Mouse (Mus musculus) urinary bladder, postnatal 25 days (tissue): ENCODE results near the gene Pacsin1.

Experiments
- DNase-seq: peaks from one replicate; pipeline ENCODE4 v3.0.0; 2022; ENCODE audit warnings: low spot score

The Pacsin1 gene

GRCm38 (mm10) chr17:27678924-27679813 lies 23.9 kb downstream of the Pacsin1 start:
- DNase-seq = no peak

DNA sequence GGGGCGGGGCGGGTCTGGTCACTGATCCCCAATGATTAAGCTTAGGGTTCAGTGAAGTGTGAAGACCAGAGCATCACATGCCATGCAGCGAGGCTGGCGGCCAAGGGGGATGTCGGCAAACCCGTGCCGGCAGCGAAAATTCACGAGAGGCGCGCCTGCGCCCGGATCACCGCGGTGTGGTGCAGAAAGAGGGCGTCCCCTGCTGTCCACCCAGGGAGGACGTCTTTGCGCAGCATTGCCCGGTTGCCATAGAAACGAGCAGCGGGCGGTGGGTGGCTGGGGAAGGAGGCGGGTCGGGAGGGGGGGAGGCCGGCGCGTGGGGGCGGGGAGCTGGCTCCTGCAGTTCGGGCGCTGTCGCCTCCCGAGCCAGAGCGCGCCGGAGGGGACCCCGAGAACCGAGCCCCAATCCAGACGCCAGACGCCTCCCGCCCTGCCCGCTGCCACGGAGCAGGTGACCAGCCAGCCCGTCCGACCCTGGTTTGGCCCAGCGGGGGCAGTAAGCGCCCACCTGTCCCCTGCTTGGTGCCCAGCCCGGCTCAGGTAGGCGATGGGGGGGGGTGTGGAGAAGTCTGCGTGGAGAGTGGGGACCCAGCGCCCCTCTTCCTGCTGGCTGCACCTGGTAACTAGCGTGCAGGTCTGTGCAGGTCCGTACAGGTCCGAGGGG lies 29.7 kb downstream of the Pacsin1 start:
- DNase-seq = peak; percentile 15

DNA sequence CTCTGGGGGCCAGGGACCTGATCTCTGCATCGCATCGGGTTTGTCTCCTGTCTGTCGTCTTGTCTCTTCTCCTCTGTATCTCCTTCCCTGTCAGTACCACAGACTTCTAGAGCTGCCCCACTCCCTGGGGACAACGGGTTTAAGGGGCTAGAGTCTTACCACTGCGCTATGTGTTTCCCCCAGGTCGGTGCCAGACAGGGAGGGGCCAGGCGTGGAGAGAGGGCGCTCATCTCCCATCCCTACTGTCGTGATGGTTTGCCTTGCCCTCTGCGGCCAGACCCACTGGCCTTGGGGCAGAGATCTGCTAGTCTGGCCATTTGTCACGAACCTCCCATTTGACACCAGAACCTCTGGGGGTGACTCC lies 30.2 kb downstream of the Pacsin1 start:
- DNase-seq = no peak

DNA sequence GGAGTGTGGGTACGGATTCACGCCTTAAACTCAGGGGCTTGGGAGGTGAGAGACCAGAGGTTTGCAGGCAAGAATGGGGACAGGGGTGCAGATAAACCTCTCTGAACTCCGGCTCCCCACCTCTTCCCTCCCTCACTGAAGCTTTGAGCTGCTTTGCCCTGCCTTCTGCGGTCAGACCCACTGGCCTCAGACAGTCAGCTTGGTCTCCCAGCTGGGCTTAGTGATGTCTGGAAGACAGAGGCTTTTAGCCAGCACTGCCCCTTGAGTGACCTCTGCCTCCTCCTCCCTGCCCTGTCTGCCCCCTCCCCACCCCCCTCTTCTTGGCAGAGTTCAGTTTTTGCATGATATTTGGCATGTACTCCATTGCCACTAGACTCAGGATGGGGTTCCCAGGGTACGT lies 31.1 kb downstream of the Pacsin1 start:
- no peak for DNase-seq

DNA sequence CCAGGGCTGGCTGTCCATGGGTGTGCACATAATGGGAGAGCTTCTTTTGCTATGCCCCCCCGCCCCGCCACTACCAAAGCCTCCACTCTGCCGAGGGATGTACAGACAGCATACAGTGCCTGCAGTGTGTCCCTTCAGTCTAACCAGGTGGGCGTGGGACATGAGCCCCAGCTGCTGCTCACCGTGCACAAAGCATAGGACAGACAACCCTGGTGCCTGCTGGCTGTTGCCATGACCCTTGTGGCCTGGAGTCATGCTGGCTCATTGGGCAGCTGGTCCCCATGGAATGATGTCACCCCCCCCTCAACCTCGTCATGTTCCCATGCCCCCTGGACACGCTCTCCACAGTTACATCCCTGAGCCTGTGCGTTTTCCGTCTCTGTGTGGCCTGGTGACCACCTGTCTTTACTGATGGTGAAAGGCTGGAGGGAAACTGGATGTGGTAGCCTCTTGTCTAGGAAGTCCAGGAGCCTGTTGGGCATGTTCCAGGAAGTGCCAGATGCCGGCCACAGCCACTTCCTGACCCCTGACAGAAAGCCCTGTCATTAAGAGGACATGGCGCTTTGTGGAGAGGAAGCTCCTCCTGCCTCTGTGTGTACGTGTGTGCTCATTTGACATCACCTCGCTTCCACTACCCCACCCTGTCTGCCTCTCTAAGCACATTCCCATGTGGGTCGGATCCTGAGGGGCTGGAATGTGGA lies 35.8 kb downstream of the Pacsin1 start:
- DNase-seq = no peak

- no peak for DNase-seq
Observed at GRCm38 (mm10) chr17:27699641-27700244, 44.4 kb downstream of the Pacsin1 start.

DNA sequence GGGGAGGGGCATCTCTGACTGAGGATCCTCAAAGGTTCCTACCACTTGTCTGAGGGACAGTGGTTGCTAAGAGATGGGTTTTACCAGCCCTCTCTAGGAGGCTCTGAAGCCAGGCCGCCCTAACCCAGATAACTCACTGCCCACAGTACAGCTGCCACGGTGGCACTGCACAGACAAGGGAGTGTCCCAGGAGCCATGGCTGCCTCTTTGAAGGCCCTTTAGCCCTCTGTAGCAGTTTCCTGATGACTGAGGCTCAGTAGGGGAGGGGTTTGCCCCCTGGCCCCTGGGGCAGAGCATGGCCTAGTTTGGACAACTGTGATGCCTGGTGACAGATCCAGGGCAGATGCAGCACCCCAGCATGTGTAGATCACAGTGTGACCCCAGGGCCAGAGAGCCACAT lies 45.5 kb downstream of the Pacsin1 start:
- DNase-seq = no peak

DNA sequence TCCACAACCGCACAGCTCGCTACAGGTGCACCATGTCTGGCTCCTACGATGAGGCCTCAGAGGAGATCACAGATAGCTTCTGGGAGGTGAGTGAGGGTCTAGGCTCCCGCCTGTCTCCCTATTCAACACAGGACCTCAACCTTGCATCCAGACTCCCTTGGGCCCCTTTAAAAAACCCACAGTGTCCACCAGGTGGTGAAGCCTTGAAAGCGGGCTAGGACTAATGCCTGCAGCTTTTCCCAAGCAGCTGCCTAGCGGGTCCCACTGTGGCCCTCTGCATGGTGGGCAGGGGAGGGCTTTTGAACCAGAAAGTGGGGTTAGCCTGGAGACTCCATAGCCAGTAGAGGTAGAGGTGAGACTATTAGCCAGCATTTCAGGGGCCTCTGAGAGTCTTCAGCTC lies 46.5 kb downstream of the Pacsin1 start:
- no peak for DNase-seq

GRCm38 (mm10) chr17:27702518-27702917 lies 47.2 kb downstream of the Pacsin1 start:
- peak; percentile 44 for DNase-seq

- DNase-seq = no peak
Observed at GRCm38 (mm10) chr17:27703961-27704621, 48.8 kb downstream of the Pacsin1 start.

DNA sequence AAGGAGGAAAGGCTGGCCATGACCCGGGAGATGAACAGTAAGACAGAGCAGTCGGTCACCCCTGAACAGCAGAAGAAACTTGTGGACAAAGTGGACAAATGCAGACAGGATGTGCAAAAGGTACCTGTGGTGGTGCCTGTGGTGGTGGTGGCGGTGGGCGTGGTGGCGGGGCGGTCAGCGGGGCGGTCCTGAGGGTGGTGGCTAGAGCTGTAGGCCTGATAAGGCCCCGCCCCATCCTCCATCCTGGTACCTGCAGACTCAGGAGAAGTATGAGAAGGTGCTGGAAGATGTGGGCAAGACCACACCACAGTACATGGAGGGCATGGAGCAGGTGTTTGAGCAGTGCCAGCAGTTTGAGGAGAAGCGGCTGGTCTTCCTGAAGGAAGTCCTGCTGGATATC lies 50.4 kb downstream of the Pacsin1 start:
- no peak for DNase-seq

DNA sequence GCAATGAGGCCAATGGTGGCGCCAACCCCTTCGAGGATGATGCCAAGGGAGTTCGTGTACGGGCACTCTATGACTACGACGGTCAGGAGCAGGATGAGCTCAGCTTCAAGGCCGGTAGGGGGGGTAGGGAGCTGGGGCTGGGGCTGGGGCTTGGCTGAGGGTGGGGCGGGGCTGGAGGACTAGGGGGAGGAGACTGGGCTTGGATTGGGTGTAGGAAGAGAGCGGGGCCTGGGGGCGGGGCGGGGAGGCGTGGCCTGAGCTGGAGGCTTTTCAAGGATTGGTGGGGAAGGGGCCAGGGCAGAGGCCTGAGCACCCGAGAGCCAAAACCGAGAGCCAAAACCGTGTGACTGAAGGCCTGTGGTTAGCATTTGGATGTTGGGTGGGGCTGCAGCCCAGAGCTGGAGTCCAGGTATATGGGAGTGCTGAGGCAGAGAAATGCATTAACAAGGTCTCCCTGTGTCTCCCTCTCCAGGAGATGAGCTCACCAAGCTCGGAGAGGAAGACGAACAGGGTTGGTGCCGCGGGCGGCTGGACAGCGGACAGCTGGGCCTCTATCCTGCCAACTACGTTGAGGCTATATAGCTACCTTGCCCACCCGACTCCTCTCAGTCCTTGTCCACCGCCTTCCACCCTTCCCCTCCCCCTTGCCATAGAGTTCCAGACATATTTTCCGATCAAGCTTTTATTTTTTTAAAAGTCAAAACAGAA lies 52.8 kb downstream of the Pacsin1 start:
- DNase-seq = peak; percentile 42

DNA sequence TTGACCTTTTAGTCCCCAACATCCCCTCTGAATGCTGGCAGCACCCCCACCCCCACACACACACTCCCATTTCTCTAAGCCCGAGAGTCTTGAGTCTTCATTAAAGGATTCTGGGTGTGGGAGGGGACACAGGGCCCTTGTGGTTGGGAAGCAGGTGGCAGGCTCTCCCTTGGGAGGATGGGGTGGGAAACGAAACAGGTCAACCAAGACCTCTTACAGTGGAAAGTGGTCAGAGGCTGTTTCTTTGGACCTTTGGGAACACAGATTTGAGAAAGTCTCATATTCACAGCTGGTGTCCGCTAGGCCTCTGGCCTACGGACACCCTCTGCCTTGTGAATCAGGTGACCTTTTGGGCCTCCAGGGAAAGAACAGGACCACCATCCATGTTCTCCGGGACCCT lies 54.3 kb downstream of the Pacsin1 start:
- no peak for DNase-seq

GRCm38 (mm10) chr17:27712832-27713231 lies 57.5 kb downstream of the Pacsin1 start:
- DNase-seq = no peak

- no peak for DNase-seq
Observed at GRCm38 (mm10) chr17:27716804-27717203, 61.5 kb downstream of the Pacsin1 start.

GRCm38 (mm10) chr17:27718250-27718649 lies 62.9 kb downstream of the Pacsin1 start:
- no peak for DNase-seq

- no peak for DNase-seq
Observed at GRCm38 (mm10) chr17:27719663-27720062, 64.4 kb downstream of the Pacsin1 start.

DNA sequence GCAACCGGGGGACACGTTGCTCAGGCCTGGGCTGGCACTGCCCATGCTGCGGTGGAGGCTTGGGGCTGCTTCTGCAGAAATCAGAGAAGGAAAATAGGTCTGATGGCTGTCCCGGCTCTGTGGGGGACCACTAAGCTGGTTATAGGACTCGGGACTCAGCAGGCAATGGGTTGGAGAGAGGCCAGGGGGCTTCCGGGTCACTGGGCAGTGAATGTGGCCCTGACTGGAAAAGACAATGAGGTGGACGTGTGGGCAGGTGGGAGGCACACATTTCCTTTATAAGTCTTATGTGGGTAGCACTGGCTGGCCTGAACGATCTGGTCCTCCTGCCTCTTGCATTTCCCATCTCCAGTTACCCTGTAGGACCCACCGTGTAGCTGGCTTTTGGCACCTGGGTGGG lies 65.0 kb downstream of the Pacsin1 start:
- DNase-seq = no peak

- no peak for DNase-seq
Observed at GRCm38 (mm10) chr17:27721125-27721664, 65.9 kb downstream of the Pacsin1 start.

DNA sequence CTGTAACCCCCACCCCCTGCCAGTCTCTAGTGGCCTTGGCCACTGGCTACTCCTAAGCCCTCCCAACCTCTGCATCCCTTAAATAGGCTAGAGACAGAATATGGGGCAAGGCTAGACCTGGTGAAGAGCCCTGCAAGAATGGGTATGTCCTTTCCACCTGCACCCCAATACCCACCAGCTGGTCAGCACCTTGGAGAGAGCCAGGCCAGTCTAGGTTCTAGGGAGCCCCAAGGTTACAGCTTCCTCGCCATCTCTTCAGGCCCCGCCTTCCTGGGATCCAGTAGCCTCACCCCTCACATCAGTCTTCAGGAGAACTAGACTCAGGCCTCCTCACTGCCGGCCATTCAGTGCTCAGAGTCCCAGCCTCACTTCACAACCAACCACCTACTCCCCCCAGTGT lies 69.0 kb downstream of the Pacsin1 start:
- DNase-seq = no peak

DNA sequence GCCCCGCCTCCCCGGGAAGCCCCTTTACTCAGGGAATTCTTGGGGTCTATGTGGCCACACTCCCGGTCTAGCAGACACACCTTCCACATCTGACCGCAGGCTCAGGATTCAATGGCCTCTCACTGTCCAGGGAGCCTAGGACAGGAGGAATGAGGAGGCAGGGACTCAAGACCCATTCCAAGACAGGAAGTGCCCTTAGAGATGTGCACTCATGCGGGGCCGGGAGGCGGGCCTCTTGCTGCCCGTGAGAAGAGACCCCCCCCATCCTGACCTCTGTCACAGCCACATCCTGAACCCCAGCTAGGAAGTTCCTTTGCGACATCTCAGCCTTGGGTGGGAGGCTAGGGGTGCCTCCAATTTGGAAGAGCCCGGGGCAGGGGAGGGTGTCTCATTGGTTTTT lies 69.7 kb downstream of the Pacsin1 start:
- no peak for DNase-seq
